Mouse (Mus musculus) lung, adult 18-20 months (tissue): Measurements from ENCODE around the gene Bcar1.

ENCODE experiments used
- DNase-seq, 2 experiments: peaks; one replicate each; pipeline ENCODE4 v3.0.0; 2022; ENCODE audit warnings: mixed read lengths in 2 of 2

The Bcar1 gene

DNA sequence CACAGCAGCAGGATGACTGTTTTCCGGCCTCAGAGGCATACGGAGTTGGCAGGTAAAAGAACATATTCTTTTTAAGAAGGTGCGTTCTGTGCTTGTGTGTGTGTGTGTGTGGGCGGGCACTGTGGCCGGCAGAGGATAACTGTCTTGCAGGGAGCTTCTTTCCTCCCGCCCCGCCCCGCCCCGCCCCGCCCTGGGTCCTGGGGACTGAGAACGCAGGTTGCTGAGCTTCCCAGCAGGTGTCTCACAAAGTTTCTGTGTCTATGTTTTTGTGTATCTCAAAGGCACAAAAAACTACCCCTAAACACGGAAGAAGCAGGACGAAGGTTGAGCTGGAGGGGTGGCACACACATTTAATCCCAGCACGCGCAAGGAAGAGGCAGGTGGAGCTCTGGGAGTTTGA, 25.7 kb upstream of the Bcar1 start:
- DNase-seq, result no peak

DNA sequence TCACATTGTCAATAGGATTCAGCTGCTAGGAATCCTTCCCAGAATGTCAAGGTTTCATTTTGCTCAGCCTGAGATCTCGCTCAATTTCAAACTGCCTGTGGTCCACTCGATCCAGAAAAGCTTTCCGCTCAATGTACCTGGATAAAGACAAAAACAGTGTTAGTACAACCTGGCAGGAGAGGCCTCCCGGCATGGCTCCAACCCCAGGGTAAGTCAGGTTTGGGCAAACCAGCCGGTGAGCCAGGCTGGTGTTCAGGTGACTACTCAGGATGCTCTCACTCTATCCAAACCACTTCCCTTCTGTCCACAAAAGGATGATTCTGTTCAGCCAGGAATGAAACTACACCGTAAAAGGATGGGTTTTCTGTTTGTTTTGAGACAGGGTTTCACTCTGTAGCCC, 25.0 kb upstream of the Bcar1 start:
- DNase-seq, result no peak

DNA sequence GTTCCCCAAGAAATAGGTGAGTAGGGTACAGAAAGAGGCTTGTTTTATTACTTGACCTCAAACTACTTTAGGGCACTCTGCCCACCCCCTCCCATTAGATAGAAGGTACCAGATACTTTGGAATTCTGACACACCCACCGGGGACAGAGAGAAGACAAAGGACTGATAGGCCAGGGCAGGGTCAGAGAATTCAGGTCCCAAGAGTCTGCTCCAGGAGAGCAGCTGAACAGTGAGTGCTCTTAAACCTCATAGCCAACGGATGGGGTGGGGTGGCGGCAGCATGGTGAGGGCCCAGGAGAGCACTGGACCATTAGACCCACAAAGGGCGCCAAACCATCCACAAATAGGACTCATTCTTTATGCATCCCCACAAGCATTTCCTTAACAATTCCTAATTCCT, 22.0 kb upstream of the Bcar1 start:
- no peak for DNase-seq

DNA sequence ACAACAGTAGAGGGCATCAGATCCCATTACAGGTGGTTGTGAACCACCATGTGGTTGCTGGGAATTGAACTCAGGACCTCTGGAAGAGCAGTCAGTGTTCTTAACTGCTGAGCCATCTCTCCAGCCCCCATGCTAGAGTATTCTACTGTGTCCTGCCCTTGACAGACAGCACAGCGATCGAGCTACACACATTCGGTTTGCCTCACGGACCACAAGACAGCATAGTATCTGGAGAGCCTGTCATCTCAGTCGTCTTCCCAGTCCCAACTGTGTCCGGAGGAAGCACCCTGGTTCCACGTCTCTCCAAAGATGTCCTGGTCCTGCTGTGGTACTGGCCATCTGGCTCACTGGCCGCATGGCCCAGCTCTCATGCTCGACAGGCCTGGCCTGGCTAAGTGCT, 21.5 kb upstream of the Bcar1 start:
- no peak for DNase-seq

DNA sequence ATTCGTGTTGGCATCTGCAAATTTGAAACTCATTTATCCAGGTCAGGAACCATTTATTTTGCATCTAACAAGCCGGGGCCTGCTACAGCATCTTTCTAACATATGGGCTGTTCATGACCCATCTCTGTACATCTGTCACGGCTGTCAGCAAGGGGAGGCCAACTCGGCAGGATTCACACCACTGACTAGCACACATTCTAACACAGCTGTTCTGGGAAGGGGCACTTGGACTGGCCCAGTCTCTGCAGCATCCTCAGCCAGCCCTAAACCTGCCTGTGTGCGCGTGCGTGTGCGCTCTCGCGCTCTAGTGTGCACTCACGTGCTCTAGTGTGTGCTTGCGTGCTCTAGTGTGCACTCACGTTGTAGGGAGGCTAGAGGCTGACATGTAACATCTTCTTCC, 17.1 kb upstream of the Bcar1 start:
- DNase-seq, result no peak

DNA sequence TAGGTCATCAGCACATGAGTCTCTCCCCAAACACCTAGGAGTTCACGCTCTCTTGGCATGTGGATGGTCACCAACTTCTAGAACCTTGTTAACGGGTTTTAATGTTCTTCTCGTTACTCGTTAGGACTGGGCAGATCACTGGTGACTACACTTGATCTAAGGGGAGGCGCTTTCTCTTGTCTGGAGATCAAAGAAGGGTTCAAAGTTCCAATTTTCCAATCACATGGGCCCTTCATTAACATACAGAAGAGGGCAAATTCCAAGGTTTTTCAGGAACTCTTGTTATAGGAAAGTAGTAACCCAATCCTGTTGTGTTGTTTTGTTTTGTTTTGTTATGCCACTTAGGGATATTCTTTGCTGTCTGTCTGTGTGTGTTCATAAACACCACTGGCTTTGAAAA, 15.2 kb upstream of the Bcar1 start:
- no peak for DNase-seq

DNA sequence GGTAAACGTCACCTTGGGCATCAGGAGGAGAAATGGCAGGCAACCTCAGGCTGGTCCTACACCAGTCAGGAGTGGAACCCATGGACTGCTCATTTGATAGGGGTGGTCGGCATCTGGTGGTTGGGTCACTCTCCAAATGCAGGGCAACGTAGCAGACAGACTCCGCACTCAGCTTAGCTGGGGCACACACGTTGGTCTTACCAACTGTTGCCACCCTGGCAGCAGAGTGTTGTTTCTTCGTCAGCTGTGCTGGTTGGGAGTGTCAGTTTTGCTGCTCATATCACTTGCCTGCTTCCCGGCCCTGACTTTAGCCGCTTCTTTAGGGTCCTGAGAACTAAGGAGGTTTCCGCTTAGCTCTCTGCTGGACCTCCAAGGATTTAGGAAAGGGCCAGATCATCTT, 14.0 kb upstream of the Bcar1 start:
- no peak for DNase-seq

DNA sequence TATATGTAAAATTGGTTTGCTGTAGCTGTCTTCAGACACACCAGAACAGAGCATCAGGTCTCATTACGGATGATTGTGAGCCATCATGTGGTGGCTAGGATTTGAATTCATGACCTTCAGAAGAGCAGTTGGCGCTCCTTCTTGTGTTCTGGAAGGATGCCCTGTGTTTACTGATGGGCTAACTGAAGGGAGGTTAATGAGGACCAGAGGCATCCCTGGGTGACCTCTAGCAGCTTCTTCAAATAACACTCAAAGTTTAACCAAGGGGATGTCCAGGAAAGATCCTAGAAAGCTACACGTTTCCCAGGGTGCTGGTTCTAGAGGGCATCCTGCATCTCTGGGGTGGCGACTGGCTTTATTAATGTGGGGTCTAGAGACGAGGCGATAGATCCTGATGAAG, 11.1 kb upstream of the Bcar1 start:
- no peak for DNase-seq

DNA sequence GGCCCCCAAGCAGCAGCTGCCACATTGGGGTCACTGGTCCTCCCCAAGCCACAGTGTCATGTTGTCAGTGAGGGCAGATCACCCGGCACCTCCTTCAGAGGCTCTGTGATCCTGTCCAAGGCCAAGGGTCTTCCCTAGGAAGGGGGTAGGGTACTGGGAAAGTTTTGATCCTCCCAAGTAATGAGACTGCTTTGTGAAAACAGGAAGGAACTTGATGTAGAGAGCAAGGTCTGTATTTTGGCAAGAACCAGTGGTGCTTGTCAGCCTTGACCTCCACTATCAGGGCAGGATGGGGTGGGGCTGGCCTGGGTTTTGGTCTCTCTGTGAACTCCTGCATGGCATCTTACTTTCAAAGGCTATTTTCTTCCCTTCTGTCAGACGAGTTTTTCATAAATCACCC, 10.5 kb upstream of the Bcar1 start:
- DNase-seq, result no peak

DNA sequence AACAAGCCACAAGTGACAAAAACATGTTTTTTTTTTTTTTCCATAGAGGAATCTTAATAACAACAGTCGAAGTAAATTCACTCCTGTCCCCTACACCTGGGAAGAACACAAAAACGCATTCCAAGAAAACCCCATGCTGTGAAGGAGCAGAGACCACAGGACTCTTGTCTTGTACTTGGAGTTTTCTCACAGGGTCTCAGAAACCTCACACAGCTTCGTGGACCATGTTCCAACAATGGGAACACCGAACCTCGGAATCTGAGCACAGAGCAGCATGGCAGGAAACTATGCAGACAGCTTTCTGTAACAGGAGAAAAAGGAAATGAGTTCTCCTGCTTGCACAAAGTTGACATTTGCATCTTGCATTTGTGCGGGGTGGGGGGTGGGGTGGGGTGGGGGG, 5.2 kb upstream of the Bcar1 start:
- no peak for DNase-seq

DNA sequence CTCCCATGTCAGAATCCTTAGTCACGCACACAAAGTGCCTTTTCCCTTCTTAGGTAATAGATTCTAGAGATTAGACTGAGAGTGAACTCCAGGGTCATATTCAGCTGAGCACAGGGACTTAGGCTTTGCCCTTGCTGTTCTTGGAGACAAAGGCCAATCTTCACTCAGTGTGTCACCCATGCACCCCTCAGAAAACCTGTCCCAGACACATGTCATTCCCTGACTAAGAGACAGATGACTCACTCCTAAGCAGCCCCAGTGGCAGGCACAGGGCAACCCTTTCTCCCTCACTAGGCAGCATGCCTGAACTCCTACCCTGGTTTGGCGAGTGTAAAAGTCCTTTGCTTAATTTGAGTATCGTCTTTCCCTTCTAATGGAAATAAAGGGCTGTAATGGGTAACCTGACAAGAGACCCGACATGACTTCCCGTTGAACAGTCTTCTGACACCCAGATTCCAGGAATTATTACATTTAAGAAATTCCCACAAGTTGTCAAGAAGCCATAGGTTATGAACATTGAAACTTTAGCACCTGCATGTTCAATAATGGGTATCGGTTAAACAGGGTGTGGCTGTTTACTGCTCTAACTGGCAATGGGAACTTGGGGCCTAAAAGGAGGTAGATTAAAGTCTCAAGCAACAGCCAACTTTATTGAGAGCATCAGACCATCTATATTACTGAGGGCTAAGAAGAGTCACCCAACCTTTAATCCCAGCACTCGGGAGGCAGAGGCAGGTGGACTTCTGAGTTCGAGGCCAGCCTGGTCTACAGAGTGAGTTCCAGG, 4.4 kb upstream of the Bcar1 start:
- DNase-seq, result no peak

DNA sequence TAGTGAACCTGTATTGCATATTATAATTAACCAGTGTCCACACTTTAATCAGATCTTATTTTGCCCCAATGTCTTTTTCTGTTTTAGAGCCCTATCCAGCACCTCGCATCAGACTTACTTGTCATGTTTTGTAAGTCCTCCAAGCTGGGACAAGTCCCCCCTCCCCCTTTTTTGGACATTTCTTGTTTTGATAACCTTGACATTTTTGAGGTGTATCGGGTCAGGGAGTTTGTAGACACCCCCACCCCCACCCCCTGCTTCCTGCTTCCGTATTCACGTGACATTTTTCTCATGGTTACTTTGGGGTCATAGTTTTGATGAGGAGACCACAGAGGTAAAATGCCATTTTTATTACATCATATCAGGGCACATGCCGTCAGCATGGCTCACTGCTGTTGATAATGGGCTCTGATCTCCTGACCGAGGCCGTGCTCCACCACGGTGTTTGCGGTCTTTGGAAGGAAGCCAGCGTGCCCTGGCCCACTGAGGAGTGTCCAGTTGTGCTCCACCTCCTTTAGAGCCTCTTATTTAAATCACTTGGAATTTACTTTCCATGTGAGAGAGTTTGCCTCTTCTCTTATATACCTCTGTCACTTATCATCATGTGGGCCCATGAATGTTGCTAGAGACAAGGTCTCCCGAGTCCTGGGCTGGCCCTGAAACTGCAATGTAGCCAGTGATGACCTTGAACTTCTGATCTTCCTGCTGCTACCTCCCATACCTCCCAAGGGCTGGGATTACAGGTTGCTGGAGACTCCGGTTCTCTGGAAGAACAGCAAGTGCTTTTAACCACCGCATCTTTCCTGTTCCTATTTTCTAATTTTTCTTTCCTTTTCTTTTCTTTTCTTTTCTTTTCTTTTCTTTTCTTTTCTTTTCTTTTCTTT, 3.2 kb upstream of the Bcar1 start:
- DNase-seq, result no peak

DNA sequence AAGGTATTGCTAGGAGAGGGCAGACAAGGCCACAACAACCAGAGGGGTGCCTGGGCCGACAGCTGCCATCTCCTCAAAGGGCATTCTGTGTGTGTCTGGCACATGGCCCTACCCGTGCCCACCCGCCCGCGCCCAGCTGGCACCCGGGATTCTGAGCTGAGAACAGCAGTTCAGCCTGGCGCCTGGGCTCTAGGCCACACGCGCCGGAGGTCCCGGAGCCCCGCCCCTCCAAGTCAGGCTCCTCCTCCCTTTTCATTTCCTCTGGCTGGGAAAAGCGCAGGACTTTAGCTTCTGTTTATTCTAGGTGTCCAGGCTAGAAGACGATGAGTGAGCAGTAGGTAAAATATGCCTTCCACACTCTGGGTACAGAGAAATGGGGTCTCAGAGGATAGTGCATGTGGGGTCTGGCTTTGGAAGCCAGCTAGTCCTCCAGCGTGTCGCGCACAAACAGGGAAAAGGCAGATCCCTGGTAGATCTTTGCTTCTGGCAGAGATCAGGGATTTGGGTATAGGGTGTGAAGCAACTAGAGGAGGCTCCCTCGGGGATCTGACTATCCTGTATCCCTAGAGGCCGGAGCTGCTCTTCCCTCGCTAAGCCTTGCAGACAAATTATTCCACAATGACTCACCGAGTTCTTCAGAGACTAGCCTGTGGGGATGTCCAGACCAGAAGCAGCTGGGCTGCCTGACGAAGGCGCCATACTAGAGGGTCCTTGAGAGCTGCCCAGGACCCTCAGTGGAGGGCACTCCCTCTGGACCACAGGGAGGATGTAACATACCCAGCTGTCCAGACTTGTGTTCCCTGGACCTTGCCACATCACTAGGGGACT, 2.2 kb upstream of the Bcar1 start:
- DNase-seq, result peak; percentile 81 to 88

DNA sequence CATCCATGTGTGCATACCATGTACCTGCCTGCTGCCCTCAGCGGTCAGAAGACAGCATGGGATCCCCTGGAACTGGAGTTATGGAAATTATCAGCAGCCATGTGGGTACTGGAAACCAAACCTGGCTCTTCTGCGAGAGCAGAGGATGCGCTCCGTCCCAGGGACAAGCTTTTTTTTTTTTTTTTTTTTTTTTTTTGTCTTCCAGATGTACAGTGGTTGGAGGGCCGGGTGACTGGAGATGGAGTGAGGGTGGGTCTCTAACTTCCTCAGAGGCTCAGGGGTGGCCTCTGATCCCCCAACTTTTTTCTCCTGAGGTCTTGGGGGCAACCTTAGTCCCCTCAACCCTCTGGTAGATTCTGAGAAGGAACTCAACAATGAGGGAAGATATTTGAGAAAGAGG, 1.5 kb upstream of the Bcar1 start:
- DNase-seq, result no peak

DNA sequence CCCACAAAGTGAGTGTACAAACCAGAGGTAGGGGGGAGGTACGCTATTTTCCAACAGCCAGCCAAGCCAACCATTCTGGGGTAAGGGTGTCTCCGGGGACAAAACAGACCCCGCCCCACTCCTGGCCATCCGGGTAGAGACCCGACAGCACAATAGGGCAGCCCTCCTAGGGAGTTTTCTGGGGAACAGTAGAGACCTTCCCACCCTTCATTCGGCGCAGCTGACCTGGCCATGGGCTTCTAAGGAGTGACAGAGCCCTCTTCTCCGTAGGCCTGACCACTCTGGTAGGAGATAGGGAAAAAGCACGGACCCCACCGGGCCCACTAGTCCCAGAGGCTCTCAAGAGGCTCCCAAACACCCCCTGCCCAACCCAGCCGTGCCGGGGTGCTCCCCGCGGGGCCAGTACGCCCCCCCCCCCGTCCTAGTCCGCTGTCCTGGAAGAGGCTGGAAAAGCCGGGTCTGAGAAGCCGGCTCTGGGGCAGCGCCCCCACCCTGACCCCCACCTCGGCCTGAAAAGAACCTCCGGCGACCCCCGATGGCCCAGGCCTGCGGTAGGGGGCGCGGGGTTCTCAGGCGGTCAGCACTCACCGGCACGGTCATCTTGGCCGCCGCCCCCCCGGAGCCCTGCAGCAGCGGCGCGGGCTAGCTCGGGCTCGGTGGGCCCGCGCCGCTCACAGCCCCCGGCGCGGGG, 363 bp downstream of the Bcar1 start:
- no peak for DNase-seq

DNA sequence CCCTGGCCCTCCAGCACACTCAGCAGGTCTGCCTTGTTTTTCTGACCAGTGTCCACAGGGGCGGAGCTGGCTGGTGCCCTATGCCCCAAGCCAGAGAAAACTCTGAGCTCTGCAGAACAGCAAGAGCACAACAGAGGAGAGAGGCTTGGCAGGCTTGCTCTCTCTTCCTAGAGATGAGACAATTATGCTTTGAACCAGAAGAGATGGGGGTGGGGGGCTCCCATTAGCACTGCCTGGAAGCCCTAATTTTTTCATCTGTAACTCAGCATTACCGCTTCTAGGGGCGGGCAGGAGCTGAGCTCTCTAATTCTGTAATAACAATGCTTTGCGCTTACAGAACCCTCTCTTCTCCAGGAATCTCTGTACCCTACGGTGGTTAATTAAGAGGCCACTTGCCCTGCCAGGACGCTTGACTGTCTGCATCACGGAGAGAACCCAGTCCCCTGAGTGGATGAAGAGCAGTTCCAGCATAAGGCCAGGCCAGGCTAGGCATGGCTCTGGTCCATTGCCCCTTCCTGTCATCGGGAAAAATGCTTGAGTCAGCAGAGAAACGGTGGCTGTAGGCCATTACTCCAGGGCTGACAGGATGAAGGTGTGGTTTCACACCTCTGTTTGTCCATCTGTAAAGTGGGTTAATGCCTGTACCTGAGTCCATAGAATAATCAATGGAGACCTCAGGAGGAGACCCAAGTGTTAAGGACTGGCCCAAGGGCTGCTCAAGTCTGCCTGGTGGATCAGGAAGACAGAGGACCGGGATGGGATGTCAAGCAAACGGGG, 1.2 kb downstream of the Bcar1 start:
- DNase-seq, result no peak

DNA sequence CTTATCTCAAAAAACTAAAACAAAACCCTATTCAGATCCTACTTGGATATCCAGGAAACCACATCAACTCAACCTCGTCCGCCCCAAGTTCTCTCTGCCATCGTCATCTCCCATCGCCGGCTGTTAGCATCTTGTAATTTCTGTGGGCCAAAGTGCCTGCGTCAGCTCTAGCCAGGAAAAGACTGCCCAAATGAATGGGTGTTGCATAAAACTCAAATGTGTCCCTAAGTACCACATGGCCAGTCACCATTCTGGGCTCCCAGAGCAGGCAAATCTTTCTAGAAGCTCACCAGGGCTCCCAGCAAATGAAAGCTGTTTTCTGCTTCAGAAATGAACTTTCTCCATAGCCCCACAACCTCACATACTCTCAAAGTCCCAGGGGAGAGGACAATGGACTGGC, 2.1 kb downstream of the Bcar1 start:
- DNase-seq, result no peak

DNA sequence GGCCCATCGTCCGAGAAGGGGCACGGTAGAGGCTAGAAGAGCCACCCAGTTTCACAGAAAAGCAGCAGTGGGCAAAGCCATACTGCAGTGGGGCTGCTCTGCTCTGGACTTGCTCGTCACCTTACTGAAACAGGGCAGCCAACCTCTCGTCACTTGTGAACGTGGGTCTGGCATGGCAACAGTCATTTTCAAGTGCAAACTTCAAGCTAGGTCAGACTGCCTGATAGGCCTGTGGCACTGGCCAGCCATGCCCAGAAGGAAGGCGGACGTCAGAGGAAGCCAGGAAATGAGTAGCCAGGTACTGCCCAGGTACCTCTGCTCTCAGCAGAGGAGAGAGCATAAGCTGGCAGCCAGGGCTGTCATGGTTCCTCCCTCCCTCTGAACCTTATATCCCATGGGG, 2.6 kb downstream of the Bcar1 start:
- peak in 1 of 2 experiments; percentile 63 for DNase-seq

DNA sequence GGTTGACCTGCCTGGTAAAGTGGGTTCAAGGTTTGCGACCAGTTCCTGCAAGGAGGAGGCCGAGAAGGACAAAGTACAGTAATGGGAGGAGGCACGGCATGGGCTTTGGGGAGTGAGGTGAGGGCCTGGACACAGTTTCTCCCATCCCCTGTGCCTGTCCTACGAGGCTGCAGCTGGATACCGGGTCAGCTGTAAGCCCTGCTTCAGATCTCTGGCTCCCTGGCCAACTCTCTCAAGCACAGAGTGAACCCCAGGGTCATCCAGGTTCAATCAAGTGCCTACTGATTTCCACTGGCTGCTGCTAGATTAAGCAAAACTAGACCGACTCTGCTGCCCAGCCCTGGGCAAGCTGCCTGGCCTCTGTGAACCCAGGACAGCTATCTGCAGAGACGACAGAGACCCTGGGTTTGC, 3.3 kb downstream of the Bcar1 start:
- no peak for DNase-seq

DNA sequence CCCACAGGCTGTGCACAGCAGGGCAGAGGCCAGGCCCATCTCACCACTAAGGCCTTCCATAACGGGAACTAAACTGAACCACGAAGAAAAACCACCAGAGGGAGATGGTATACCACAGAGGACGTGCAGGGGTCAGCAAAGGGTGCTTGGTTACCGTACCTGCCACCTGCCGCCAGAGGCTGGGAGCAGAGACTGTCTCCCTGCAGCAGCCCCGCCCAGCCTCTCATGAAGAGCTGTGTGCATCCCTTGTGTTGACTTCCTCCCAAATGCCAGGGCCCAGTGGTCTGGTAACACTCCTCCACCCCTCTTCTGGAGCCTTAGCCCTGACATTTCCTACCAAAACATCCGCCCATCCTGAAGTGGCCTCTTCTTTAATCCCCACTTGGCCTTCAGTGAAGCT, 4.0 kb downstream of the Bcar1 start:
- DNase-seq, result no peak

DNA sequence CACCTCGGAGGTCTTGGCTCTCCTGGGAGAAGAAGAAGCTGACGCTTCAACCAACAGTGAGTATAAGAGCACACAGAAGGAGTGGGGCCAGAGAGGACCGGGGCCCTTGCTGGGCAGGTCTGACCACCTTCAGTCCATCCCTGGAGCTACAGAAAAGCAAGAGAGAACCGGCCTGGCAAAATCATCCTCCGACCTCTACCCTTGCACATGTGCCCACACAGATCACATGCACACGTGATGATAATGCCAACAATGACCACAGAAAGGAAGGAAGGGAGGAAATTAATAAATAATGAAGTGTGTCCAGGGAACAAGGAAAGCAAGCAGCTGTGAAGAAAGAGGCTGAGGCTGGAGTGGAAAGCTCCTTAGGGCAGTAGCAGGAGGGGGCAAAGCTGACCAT, 4.7 kb downstream of the Bcar1 start:
- DNase-seq, result no peak

DNA sequence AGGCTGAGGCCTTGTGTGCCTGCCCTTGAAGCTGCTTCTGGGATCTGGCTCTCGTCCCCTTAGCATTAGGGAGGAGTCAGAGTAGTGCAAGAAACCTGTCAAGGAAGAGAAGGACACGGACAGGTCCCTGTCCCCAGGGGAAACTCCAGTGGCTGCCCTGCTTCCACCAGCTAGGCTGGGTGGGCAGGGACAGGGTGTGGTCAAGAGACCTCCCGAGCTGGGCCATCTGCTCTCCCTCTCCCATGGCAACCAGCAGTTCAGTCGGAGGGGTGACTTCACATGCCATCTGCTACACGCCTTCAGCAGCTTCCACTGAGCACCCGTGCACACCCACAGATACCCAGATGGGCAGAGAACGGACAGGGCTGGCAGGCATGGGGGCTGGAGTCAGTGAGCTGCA, 7.3 kb downstream of the Bcar1 start:
- DNase-seq, result no peak
